Mouse (Mus musculus): ENCODE data around the gene Gm5089.

DNA sequence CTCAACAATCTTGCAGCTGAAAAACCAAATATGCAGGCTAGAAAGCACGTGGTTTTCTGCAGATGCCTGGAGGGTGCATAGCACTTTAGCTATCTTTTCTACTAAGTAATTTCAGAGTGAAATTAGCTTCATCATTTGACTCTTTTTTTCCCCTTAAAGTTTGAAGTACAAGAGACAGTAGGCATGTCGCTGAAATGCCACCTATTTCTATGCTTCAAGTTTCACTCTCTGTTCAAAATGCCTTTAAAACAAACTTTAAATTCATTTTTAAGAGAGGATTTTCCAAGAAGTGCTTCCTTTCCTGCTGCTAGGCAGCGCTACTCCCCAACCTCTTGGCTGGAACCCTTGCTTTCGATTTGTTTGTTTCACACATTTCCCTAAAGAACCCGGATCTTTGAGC, 38.1 kb upstream of the Gm5089 start:
- TF ChIP-seq TAL1 (IDR thresholded peaks at IDR 0.05; ENCODE audit: low read length) = no peak
- TF ChIP-seq GATA1 (IDR thresholded peaks at IDR 0.05; ENCODE audit: low read length) = no peak

All from erythroblast, embryonic 14.5 days (primary cell).